Mouse (Mus musculus) ES-Bruce4 (cell line): ENCODE measurements around the gene Psmb2. TPM values are rescaled to one million over a fixed set of nuclear protein-coding genes. Genes with fewer than 3 reads are reported as not detected.

ENCODE experiments used
- H3K27ac ChIP-seq: 2 replicates; pipeline ENCODE4 v1.5.1; 2012; ENCODE audit warnings: low read length, inconsistent platforms; ENCODE audit not compliant: insufficient read depth
- H3K27me3 ChIP-seq: 2 replicates; pipeline ENCODE4 v1.6.1; 2012; ENCODE audit warnings: mild to moderate bottlenecking, low read length, inconsistent platforms; ENCODE audit not compliant: control insufficient read depth, poor library complexity, insufficient read depth, severe bottlenecking
- H3K36me3 ChIP-seq: 2 replicates; pipeline ENCODE4 v1.6.1; 2012; ENCODE audit warnings: inconsistent platforms, mild to moderate bottlenecking, low read length, moderate library complexity; ENCODE audit not compliant: control insufficient read depth, poor library complexity, insufficient read depth, severe bottlenecking
- H3K4me1 ChIP-seq: one replicate; pipeline ENCODE4 v1.8.1; 2011; ENCODE audit warnings: low read length; ENCODE audit not compliant: control insufficient read depth, insufficient read depth
- H3K4me3 ChIP-seq: 2 replicates; pipeline ENCODE4 v1.5.1; 2011; ENCODE audit warnings: low read depth, mild to moderate bottlenecking, low read length
- H3K9ac ChIP-seq: 2 replicates; pipeline ENCODE4 v1.6.1; 2012; ENCODE audit warnings: low read depth, mild to moderate bottlenecking, inconsistent platforms; ENCODE audit not compliant: poor library complexity, severe bottlenecking
- H3K9me3 ChIP-seq: replicated peaks from 2 replicates; pipeline ENCODE4 v1.6.1; 2012; ENCODE audit warnings: mild to moderate bottlenecking, low read length, inconsistent platforms; ENCODE audit not compliant: control insufficient read depth, poor library complexity, insufficient read depth, severe bottlenecking
- CTCF ChIP-seq: IDR thresholded peaks from one replicate; pipeline ENCODE4 v1.8.1; 2011; ENCODE audit warnings: low read depth, low read length
- EP300 ChIP-seq: IDR thresholded peaks from 2 replicates; pipeline ENCODE4 v1.6.1; 2011; ENCODE audit warnings: low read depth, low read length; ENCODE audit not compliant: insufficient read depth
- POLR2A ChIP-seq: IDR thresholded peaks from one replicate; pipeline ENCODE4 v1.8.1; 2011; ENCODE audit warnings: low read length; ENCODE audit not compliant: insufficient read depth
- polyA plus RNA-seq: library from polyadenylated mRNA; stranded (reverse); fragments of >200 nt; gene quantifications from 2 replicates; pipeline ENCODE4 v1.2.4, GENCODE M21; 2011; ENCODE audit warnings: low read depth; ENCODE audit not compliant: missing spikeins, insufficient read depth, insufficient read length

The Psmb2 gene
- polyA plus RNA-seq, 1 experiment = 339 TPM

- Histone ChIP-seq H3K4me1 (peaks cover 2% of the 10 kb centered on the region), H3K36me3 (no peaks in the 10 kb centered on the region), H3K4me3 (no peak overlapping the region), H3K9ac (no peak overlapping the region), H3K27me3 (no peaks in the 10 kb centered on the region), H3K9me3 (no peaks in the 10 kb centered on the region), H3K27ac (no peak overlapping the region)
- no peak for TF ChIP-seq EP300
- TF ChIP-seq POLR2A = no peak
- TF ChIP-seq CTCF = no peak
These were observed 79.3 kb downstream of the Psmb2 start for GRCm38 (mm10) chr4:126756766-126757165.

DNA sequence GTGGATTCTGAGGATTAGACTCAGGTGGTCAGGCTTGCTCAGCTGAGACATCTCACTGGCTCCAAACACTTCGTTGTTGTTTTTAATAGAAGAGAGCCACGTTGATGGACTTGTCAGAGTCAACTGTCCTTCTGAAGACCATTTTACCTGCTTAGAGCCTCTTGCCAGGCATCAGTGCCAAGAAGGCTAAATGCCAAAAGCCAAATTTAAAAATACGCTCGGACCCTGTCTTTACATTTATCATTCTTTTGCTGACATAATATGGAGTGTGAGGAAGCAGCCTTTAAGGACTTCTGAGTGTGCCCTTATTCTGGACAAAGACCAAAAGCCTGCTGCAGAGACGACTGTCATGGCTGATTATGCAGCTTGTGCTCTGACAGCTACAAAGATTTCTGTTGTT is 80.9 kb downstream of the Psmb2 start:
- Histone ChIP-seq H3K36me3 (no peaks in the 10 kb centered on the region), H3K9me3 (no peaks in the 10 kb centered on the region), H3K27ac (no peak overlapping the region), H3K4me1 (no peaks in the 10 kb centered on the region), H3K9ac (no peak overlapping the region), H3K4me3 (no peak overlapping the region), H3K27me3 (no peaks in the 10 kb centered on the region)
- TF ChIP-seq CTCF (no peak), POLR2A (no peak), EP300 (no peak)

Other genes starting within 250 kb of the Psmb2 start
- 15.2 and 20.7 TPM in 2 replicates for gene Ago3, start 248.1 kb upstream of the Psmb2 start, polyA plus RNA-seq
- gene Ago1, start 209.0 kb upstream of the Psmb2 start, polyA plus RNA-seq = 44.6 and 44.8 TPM in 2 replicates
- gene Ago4, start 144.2 kb upstream of the Psmb2 start, polyA plus RNA-seq = 1.1 and 3.1 TPM in 2 replicates
- gene Clspn, start 120.7 kb upstream of the Psmb2 start, polyA plus RNA-seq = 39.8 and 41.8 TPM in 2 replicates
- gene 5730409E04Rik, start 67.8 kb upstream of the Psmb2 start, polyA plus RNA-seq = 2.3 and 2.6 TPM in 2 replicates
- 0.39 and 0.96 TPM in 2 replicates for gene Tfap2e, start 58.6 kb downstream of the Psmb2 start, polyA plus RNA-seq
- 10.2 and 12.8 TPM in 2 replicates for gene Ncdn, start 75.8 kb downstream of the Psmb2 start, polyA plus RNA-seq
- 10.1 and 10.5 TPM in 2 replicates for gene AU040320, start 75.9 kb downstream of the Psmb2 start, polyA plus RNA-seq